Mouse (Mus musculus): ENCODE results near the gene Nipal1.
A peak's percentile ranks its signal among the peaks of the same experiment; 100 is the strongest.

The Nipal1 gene

GRCm38 (mm10) chr5:72647418-72647907 lies at the start of gene Nipal1:
Gene Nipal1, plus strand, starts transcription at chr5:72647795.
- DNase-seq (ENCODE audit: low read depth, low spot score): peak; percentile 61

GRCm38 (mm10) chr5:72601006-72601405 lies 46.6 kb upstream of the Nipal1 start:
- DNase-seq (ENCODE audit: low read depth, low spot score): peak; percentile 67

- DNase-seq (ENCODE audit: low read depth, low spot score): no peak
Observed at GRCm38 (mm10) chr5:72603138-72603537, 44.5 kb upstream of the Nipal1 start.

- no peak for DNase-seq (ENCODE audit: low read depth, low spot score)
Observed at GRCm38 (mm10) chr5:72617413-72617812, 30.2 kb upstream of the Nipal1 start.

GRCm38 (mm10) chr5:72621022-72621421 lies 26.6 kb upstream of the Nipal1 start:
- no peak for DNase-seq (ENCODE audit: low read depth, low spot score)

GRCm38 (mm10) chr5:72630026-72630425 lies 17.6 kb upstream of the Nipal1 start:
- DNase-seq (ENCODE audit: low read depth, low spot score): no peak

GRCm38 (mm10) chr5:72634791-72635271 lies 12.8 kb upstream of the Nipal1 start:
- no peak for DNase-seq (ENCODE audit: low read depth, low spot score)

GRCm38 (mm10) chr5:72636122-72636521 lies 11.5 kb upstream of the Nipal1 start:
- no peak for DNase-seq (ENCODE audit: low read depth, low spot score)

- DNase-seq (ENCODE audit: low read depth, low spot score): no peak
Observed at GRCm38 (mm10) chr5:72636576-72636975, 11.0 kb upstream of the Nipal1 start.

- no peak for DNase-seq (ENCODE audit: low read depth, low spot score)
Observed at GRCm38 (mm10) chr5:72640072-72640471, 7.5 kb upstream of the Nipal1 start.

- DNase-seq (ENCODE audit: low read depth, low spot score): no peak
Observed at GRCm38 (mm10) chr5:72643655-72644054, 3.9 kb upstream of the Nipal1 start.

GRCm38 (mm10) chr5:72644175-72644574 lies 3.4 kb upstream of the Nipal1 start, which contains the start of gene Cnga1:
Gene Cnga1, minus strand, starts transcription at chr5:72644275.
- DNase-seq (ENCODE audit: low read depth, low spot score): no peak

GRCm38 (mm10) chr5:72646131-72646530 lies 1.5 kb upstream of the Nipal1 start:
- no peak for DNase-seq (ENCODE audit: low read depth, low spot score)

- no peak for DNase-seq (ENCODE audit: low read depth, low spot score)
Observed at GRCm38 (mm10) chr5:72646996-72647395, 599 bp upstream of the Nipal1 start.

- DNase-seq (ENCODE audit: low read depth, low spot score): no peak
Observed at GRCm38 (mm10) chr5:72647958-72648595, 482 bp downstream of the Nipal1 start.

GRCm38 (mm10) chr5:72648987-72649735 lies 1.6 kb downstream of the Nipal1 start:
- no peak for DNase-seq (ENCODE audit: low read depth, low spot score)

GRCm38 (mm10) chr5:72653068-72653674 lies 5.6 kb downstream of the Nipal1 start:
- no peak for DNase-seq (ENCODE audit: low read depth, low spot score)

GRCm38 (mm10) chr5:72656270-72656791 lies 8.7 kb downstream of the Nipal1 start:
- no peak for DNase-seq (ENCODE audit: low read depth, low spot score)

GRCm38 (mm10) chr5:72658375-72658774 lies 10.8 kb downstream of the Nipal1 start:
- DNase-seq (ENCODE audit: low read depth, low spot score): no peak

- DNase-seq (ENCODE audit: low read depth, low spot score): no peak
Observed at GRCm38 (mm10) chr5:72661051-72661781, 13.6 kb downstream of the Nipal1 start.

- no peak for DNase-seq (ENCODE audit: low read depth, low spot score)
Observed at GRCm38 (mm10) chr5:72664126-72664525, 16.5 kb downstream of the Nipal1 start.
